Mouse (Mus musculus) testis, adult 10 weeks (tissue): ENCODE measurements around the gene Cox6b1. TPM values are rescaled to one million over a fixed set of nuclear protein-coding genes. Genes with fewer than 3 reads are reported as not detected.

ENCODE experiments used
- polyA plus RNA-seq: library from polyadenylated mRNA; stranded (reverse); fragments of 350-450 nt; fragmentation: Illumina TruSeq; extraction: RNeasy Lipid Tissue Mini Kit (QIAGEN cat#74804); gene quantifications from one replicate; pipeline ENCODE4 v1.2.3, GENCODE M21; 2014; ENCODE audit warnings: low read depth, low replicate concordance

The Cox6b1 gene
- 113 TPM for polyA plus RNA-seq

GRCm38 (mm10) chr7:30625530-30626384 is at the start of gene Cox6b1:
Gene Cox6b1, minus strand, starts transcription at chr7:30626151.

GRCm38 (mm10) chr7:30671480-30671879 is 45.5 kb upstream of the Cox6b1 start, which contains the start of gene Pmis2:
Gene Pmis2, minus strand, starts transcription at chr7:30671605.

GRCm38 (mm10) chr7:30664529-30665200 is 38.7 kb upstream of the Cox6b1 start, which contains the start of gene Haus5:
Gene Haus5, minus strand, starts transcription at chr7:30664994.

GRCm38 (mm10) chr7:30649591-30650540 is 23.9 kb upstream of the Cox6b1 start, which contains the start of gene Rbm42:
Gene Rbm42, minus strand, starts transcription at chr7:30650317.

GRCm38 (mm10) chr7:30635752-30636151 is 9.8 kb upstream of the Cox6b1 start, which contains the start of gene Etv2:
Gene Etv2, minus strand, starts transcription at chr7:30635852.

GRCm38 (mm10) chr7:30612654-30613402 is 13.1 kb downstream of the Cox6b1 start, which contains the start of gene Upk1a:
Gene Upk1a, minus strand, starts transcription at chr7:30612847.

GRCm38 (mm10) chr7:30598786-30599185 is 27.2 kb downstream of the Cox6b1 start, which contains the start of gene Zbtb32:
Gene Zbtb32, minus strand, starts transcription at chr7:30598909.

GRCm38 (mm10) chr7:30588676-30589434 is 37.1 kb downstream of the Cox6b1 start, which contains the start of gene Kmt2b:
Gene Kmt2b, minus strand, starts transcription at chr7:30588726.

Other genes starting within 250 kb of the Cox6b1 start
- gene Tyrobp, start 212.4 kb downstream of the Cox6b1 start, polyA plus RNA-seq, result not detected
- not detected for gene Hcst, start 206.3 kb downstream of the Cox6b1 start, polyA plus RNA-seq
- 0.10 TPM for gene Nfkbid, start 204.4 kb downstream of the Cox6b1 start, polyA plus RNA-seq
- 1.3 TPM for gene Aplp1, start 180.6 kb downstream of the Cox6b1 start, polyA plus RNA-seq
- not detected for gene Kirrel2, start 168.5 kb downstream of the Cox6b1 start, polyA plus RNA-seq
- 0.07 TPM for gene Nphs1, start 167.8 kb downstream of the Cox6b1 start, polyA plus RNA-seq
- gene Prodh2, start 132.5 kb downstream of the Cox6b1 start, polyA plus RNA-seq, result not detected
- 4.2 TPM for gene Arhgap33, start 91.1 kb downstream of the Cox6b1 start, polyA plus RNA-seq
- 35.8 TPM for gene Hspb6, start 74.0 kb downstream of the Cox6b1 start, polyA plus RNA-seq
- 5.3 TPM for gene Proser3, start 73.9 kb downstream of the Cox6b1 start, polyA plus RNA-seq
- 9.7 TPM for gene Lin37, start 66.3 kb downstream of the Cox6b1 start, polyA plus RNA-seq
- 13.3 TPM for gene U2af1l4, start 62.9 kb downstream of the Cox6b1 start, polyA plus RNA-seq
- gene Gm49396, start 62.8 kb downstream of the Cox6b1 start, polyA plus RNA-seq, result 0.97 TPM
- 22.6 TPM for gene Psenen, start 62.5 kb downstream of the Cox6b1 start, polyA plus RNA-seq
- not detected for gene Igflr1, start 60.7 kb downstream of the Cox6b1 start, polyA plus RNA-seq
- 7.6 TPM for gene Kmt2b, start 37.4 kb downstream of the Cox6b1 start, polyA plus RNA-seq
- 21.3 TPM for gene Zbtb32, start 27.2 kb downstream of the Cox6b1 start, polyA plus RNA-seq
- gene Upk1a, start 13.3 kb downstream of the Cox6b1 start, polyA plus RNA-seq, result not detected
- not detected for gene Etv2, start 9.7 kb upstream of the Cox6b1 start, polyA plus RNA-seq
- gene Rbm42, start 24.2 kb upstream of the Cox6b1 start, polyA plus RNA-seq, result 0.29 TPM
- gene Haus5, start 38.8 kb upstream of the Cox6b1 start, polyA plus RNA-seq, result 7.4 TPM
- 380 TPM for gene Pmis2, start 45.5 kb upstream of the Cox6b1 start, polyA plus RNA-seq
- 6.8 TPM for gene 2200002J24Rik, start 72.8 kb upstream of the Cox6b1 start, polyA plus RNA-seq
- 0.25 TPM for gene Atp4a, start 86.1 kb upstream of the Cox6b1 start, polyA plus RNA-seq
- gene Tmem147, start 103.4 kb upstream of the Cox6b1 start, polyA plus RNA-seq, result 14.5 TPM
- 629 TPM for gene Gapdhs, start 117.5 kb upstream of the Cox6b1 start, polyA plus RNA-seq
- 0.59 TPM for gene Sbsn, start 125.3 kb upstream of the Cox6b1 start, polyA plus RNA-seq
- gene Dmkn, start 137.6 kb upstream of the Cox6b1 start, polyA plus RNA-seq, result 5.9 TPM
- not detected for gene Krtdap, start 161.7 kb upstream of the Cox6b1 start, polyA plus RNA-seq
- not detected for gene Ffar2, start 197.6 kb upstream of the Cox6b1 start, polyA plus RNA-seq
- not detected for gene Ffar3, start 230.0 kb upstream of the Cox6b1 start, polyA plus RNA-seq
- gene Ffar1, start 235.4 kb upstream of the Cox6b1 start, polyA plus RNA-seq, result 0.17 TPM